Mouse (Mus musculus) heart, adult 2 months (tissue): Measurements from ENCODE around the gene C2cd4a. TPM values are rescaled to one million over a fixed set of nuclear protein-coding genes. Genes with fewer than 3 reads are reported as not detected.

ENCODE experiments used
- DNase-seq, 2 experiments: peaks; one replicate each; pipeline ENCODE4 v3.0.0; 2021
- H3K27ac ChIP-seq: fragments of 200-600 bp; 2 replicates; pipeline ENCODE4 v1.8.1; 2022
- H3K27me3 ChIP-seq: fragments of 200-500 bp; 2 replicates; pipeline ENCODE4 v1.6.1; 2012; ENCODE audit warnings: mild to moderate bottlenecking, low read length, inconsistent platforms, mixed read lengths; ENCODE audit not compliant: control insufficient read depth, insufficient read depth
- H3K36me3 ChIP-seq: fragments of 200-500 bp; 2 replicates; pipeline ENCODE4 v1.6.1; 2012; ENCODE audit warnings: low read length, inconsistent platforms; ENCODE audit not compliant: control insufficient read depth, insufficient read depth
- H3K4me1 ChIP-seq: fragments of 200-500 bp; 2 replicates; pipeline ENCODE4 v1.6.1; 2011; ENCODE audit warnings: low read length; ENCODE audit not compliant: control insufficient read depth, insufficient read depth
- H3K4me3 ChIP-seq: fragments of 200-600 bp; 2 replicates; pipeline ENCODE4 v1.8.1; 2022
- H3K79me2 ChIP-seq: fragments of 200-500 bp; replicated peaks from 2 replicates; pipeline ENCODE4 v1.6.1; 2012; ENCODE audit warnings: mild to moderate bottlenecking, inconsistent platforms, low read length, moderate library complexity, mixed read lengths; ENCODE audit not compliant: control insufficient read depth, insufficient read depth
- H3K9ac ChIP-seq: fragments of 200-500 bp; 2 replicates; pipeline ENCODE4 v1.6.1; 2012; ENCODE audit warnings: low read depth, mild to moderate bottlenecking, control low read depth, inconsistent platforms, low read length, mixed read lengths
- CTCF ChIP-seq: fragments of 200-600 bp; IDR thresholded peaks from 2 replicates; pipeline ENCODE4 v1.8.1; 2022; ENCODE audit warnings: antibody characterized with exemption, mild to moderate bottlenecking, moderate library complexity
- EP300 ChIP-seq: fragments of 200-500 bp; IDR thresholded peaks from 2 replicates; pipeline ENCODE4 v1.6.1; 2011; ENCODE audit warnings: low read depth, low read length, control low read depth; ENCODE audit not compliant: insufficient read depth
- POLR2A ChIP-seq: fragments of 200-500 bp; IDR thresholded peaks from 2 replicates; pipeline ENCODE4 v1.6.1; 2011; ENCODE audit warnings: mild to moderate bottlenecking, low read depth, low read length, control low read depth; ENCODE audit not compliant: insufficient read depth
- WGBS: fragments of 180-500 bp; shearing (Covaris S2); methylation state at CpG from one replicate; pipeline ENCODE4 v1.1.7; 2018; 5-methylcytosine and 5-hydroxymethylcytosine counted together
- intact Hi-C: fragments of 180-260 bp; cut with DNase I; formaldehyde crosslinking; loops from one replicate; pipeline ENCODE4 v1.15.1; 2025
- polyA plus RNA-seq: library from polyadenylated mRNA; depleted of rRNA; stranded (reverse); fragments of >200 nt; gene quantifications from 2 replicates; pipeline ENCODE4 v1.2.3, GENCODE M21; 2012; rRNA removed
- total RNA-seq, 2 experiments: library from RNA; stranded (reverse); gene quantifications; 2 replicates each; pipeline ENCODE4 v1.2.3; 2021

C2cd4a gene
- total and polyA plus RNA-seq, 3 experiments, result 0.08 TPM; not detected in 2

- Histone ChIP-seq H3K27me3 (no peaks in the 10 kb centered on the region), H3K36me3 (no peaks in the 10 kb centered on the region)
- no peak for TF ChIP-seq POLR2A
- no peak for TF ChIP-seq CTCF
- TF ChIP-seq EP300, result no peak
Measured at GRCm38 (mm10) chr9:67792405-67792804, 39.7 kb downstream of the C2cd4a start.

GRCm38 (mm10) chr9:67787671-67788070 lies 44.5 kb downstream of the C2cd4a start:
- no peak for TF ChIP-seq POLR2A
- no peaks in the 10 kb centered on the region for H3K27me3 ChIP-seq

More at GRCm38 (mm10) chr9:67792405-67792804, 39.7 kb downstream of the C2cd4a start:
- no peaks in the 10 kb centered on the region for H3K4me1 ChIP-seq
- no peak overlapping the region for H3K27ac ChIP-seq
- no peak overlapping the region for H3K4me3 ChIP-seq
- DNase-seq, result no peak
- WGBS, result 77% methylated on average over 5 of the region's 5 CpGs
- H3K9ac ChIP-seq, result no peak overlapping the region
- no peaks in the 10 kb centered on the region for H3K79me2 ChIP-seq
- intact Hi-C loops, result no loop called here

GRCm38 (mm10) chr9:67786311-67786710 lies 45.8 kb downstream of the C2cd4a start:
- intact Hi-C loops, result no loop called here
- H3K36me3 ChIP-seq, result no peaks in the 10 kb centered on the region
- 87% methylated on average over 7 of the region's 7 CpGs for WGBS
- no peaks in the 10 kb centered on the region for H3K79me2 ChIP-seq
- peaks cover 1% of the 10 kb centered on the region; the same call in 1 of the 2 replicates for H3K4me1 ChIP-seq
- no peaks in the 10 kb centered on the region for H3K27me3 ChIP-seq
- no peak for TF ChIP-seq CTCF
- no peak for TF ChIP-seq POLR2A
- H3K4me3 ChIP-seq, result no peak overlapping the region
- H3K27ac ChIP-seq, result no peak overlapping the region
- DNase-seq, result no peak
- no peak overlapping the region for H3K9ac ChIP-seq

More at GRCm38 (mm10) chr9:67787671-67788070, 44.5 kb downstream of the C2cd4a start:
- Histone ChIP-seq H3K4me1 (no peaks in the 10 kb centered on the region), H3K36me3 (no peaks in the 10 kb centered on the region), H3K27ac (no peak overlapping the region), H3K4me3 (no peak overlapping the region), H3K79me2 (no peaks in the 10 kb centered on the region), H3K9ac (no peak overlapping the region)
- 70% methylated on average over 6 of the region's 6 CpGs for WGBS
- no peak for DNase-seq
- intact Hi-C loops, result no loop called here

- Histone ChIP-seq H3K4me1 (peaks cover 1% of the 10 kb centered on the region; the same call in 1 of the 2 replicates), H3K4me3 (no peak overlapping the region), H3K27ac (no peak overlapping the region), H3K9ac (no peak overlapping the region), H3K27me3 (no peaks in the 10 kb centered on the region), H3K79me2 (no peaks in the 10 kb centered on the region), H3K36me3 (no peaks in the 10 kb centered on the region)
- TF ChIP-seq POLR2A, result no peak
- peak; percentile 62 for TF ChIP-seq CTCF
- TF ChIP-seq EP300, result no peak
- intact Hi-C loops, result no loop called here
- no peak for DNase-seq
Measured at GRCm38 (mm10) chr9:67783925-67784324, 48.2 kb downstream of the C2cd4a start.

- intact Hi-C loops, result no loop called here
- TF ChIP-seq POLR2A, result no peak
- TF ChIP-seq CTCF, result no peak
- TF ChIP-seq EP300, result no peak
Measured at GRCm38 (mm10) chr9:67783464-67783863, 48.7 kb downstream of the C2cd4a start.

GRCm38 (mm10) chr9:67782786-67783185 lies 49.3 kb downstream of the C2cd4a start:
- Histone ChIP-seq H3K4me3 (no peak overlapping the region), H3K9ac (no peak overlapping the region), H3K36me3 (no peaks in the 10 kb centered on the region), H3K27ac (no peak overlapping the region), H3K4me1 (peaks cover 1% of the 10 kb centered on the region; the same call in 1 of the 2 replicates), H3K79me2 (no peaks in the 10 kb centered on the region), H3K27me3 (no peaks in the 10 kb centered on the region)
- 59% methylated on average over 6 of the region's 6 CpGs for WGBS
- intact Hi-C loops, result no loop called here
- no peak for DNase-seq
- TF ChIP-seq CTCF, result no peak
- no peak for TF ChIP-seq EP300
- no peak for TF ChIP-seq POLR2A

More at GRCm38 (mm10) chr9:67783464-67783863, 48.7 kb downstream of the C2cd4a start:
- no peak overlapping the region for H3K27ac ChIP-seq
- WGBS, result 88% methylated on average over 3 of the region's 3 CpGs
- peaks cover 1% of the 10 kb centered on the region; the same call in 1 of the 2 replicates for H3K4me1 ChIP-seq
- DNase-seq, result no peak
- no peak overlapping the region for H3K4me3 ChIP-seq
- no peaks in the 10 kb centered on the region for H3K27me3 ChIP-seq
- H3K79me2 ChIP-seq, result no peaks in the 10 kb centered on the region
- no peaks in the 10 kb centered on the region for H3K36me3 ChIP-seq
- H3K9ac ChIP-seq, result no peak overlapping the region

Other genes starting within 250 kb of the C2cd4a start
- 1 to 10 TPM in 1 of 2 experiments, under 1 TPM in 1; 0.73 to 1.5 TPM for gene C2cd4b, start 72.9 kb downstream of the C2cd4a start, total RNA-seq
- 0.53 and 1.0 TPM in 2 replicates for gene C2cd4b, start 72.9 kb downstream of the C2cd4a start, polyA plus RNA-seq
- 10 to 100 TPM; 41.1 to 51.1 TPM for gene Vps13c, start 8.1 kb upstream of the C2cd4a start, total RNA-seq
- 6.5 and 13.2 TPM in 2 replicates for gene Vps13c, start 8.1 kb upstream of the C2cd4a start, polyA plus RNA-seq